Mouse (Mus musculus) heart, postnatal 0 days (tissue): Measurements from ENCODE around the gene Pik3ip1.

ENCODE experiments used
- CTCF ChIP-seq: IDR thresholded peaks from 2 replicates; pipeline ENCODE4 v1.5.1; 2016; ENCODE audit warnings: antibody characterized with exemption, control low read depth, low read depth
- EP300 ChIP-seq: IDR thresholded peaks from 2 replicates; pipeline ENCODE4 v1.6.1; 2016; ENCODE audit warnings: antibody characterized with exemption, low read depth

- no peak for TF ChIP-seq CTCF
- no peak for TF ChIP-seq EP300
Measured at GRCm38 (mm10) chr11:3307875-3308274, 22.3 kb upstream of the Pik3ip1 start.
